Comparison of ENCODE assay signal across 8 mouse cellular contexts in the genomic region with DNA sequence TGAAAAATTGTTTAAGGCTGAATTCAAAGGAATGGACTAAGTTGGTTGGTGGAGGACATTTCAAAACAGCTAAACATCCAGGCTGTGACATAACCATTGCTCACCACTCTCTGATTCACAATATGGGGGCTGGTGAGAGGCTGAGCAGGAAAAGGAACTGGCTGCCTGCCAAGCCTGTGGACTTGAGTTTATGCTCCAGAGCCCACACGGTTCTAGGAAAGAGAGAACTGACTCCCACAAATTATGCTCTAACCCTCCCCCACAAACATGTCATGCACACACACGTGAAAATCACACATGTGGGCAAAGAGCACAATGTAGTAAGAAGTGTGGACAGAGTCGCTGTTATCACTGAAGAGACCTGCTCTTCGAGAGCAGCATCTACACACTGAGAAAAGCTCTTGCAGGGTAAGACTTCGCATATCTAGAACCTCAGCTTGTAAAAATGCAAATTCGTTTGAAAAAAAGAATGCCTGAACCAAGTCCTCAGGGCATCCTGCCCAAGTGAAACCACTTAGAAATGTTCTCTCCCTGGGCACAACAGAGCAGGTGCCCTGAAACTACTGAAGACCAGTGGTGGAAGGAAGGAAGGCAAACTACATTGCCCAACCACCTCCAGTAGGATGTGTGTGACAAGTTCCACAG.
DNase-seq lines count a peak whose midpoint lies in the region; TF ChIP-seq lines count a peak whose summit lies in the region.

No protein-coding gene starts in this region.

- H3K4me3 ChIP-seq in C2C12 (ENCODE audit: insufficient read depth, poor library complexity, severe bottlenecking) = no peak overlapping the region

- no peak overlapping the region for H3ac ChIP-seq in C2C12 (ENCODE audit: control insufficient read depth, insufficient read length, low read depth)

- peak; percentile 64 to 73 for DNase-seq in cerebellum, postnatal 10 days
- DNase-seq in cerebellum, adult 9-11 months = no peak
- DNase-seq in frontal cortex, postnatal 25 days (ENCODE audit: low spot score in 2 of 2) = peak; percentile 29 to 57
- peak; percentile 51 to 80 for DNase-seq in left cerebral cortex, adult 9 months (ENCODE audit: low spot score in 2 of 2)
- no peak for DNase-seq in gastrocnemius, postnatal 25 days
- no peak for DNase-seq in embryo, embryonic 10 days (ENCODE audit: low spot score)
- no peak for DNase-seq in urinary bladder, postnatal 14 days (ENCODE audit: low spot score)

- H3K79me3 ChIP-seq in C2C12 (ENCODE audit: low read depth) = no peaks in the 10 kb centered on the region

- no peaks in the 10 kb centered on the region for H3K79me2 ChIP-seq in C2C12 (ENCODE audit: control insufficient read depth, insufficient read depth)

- no peak for TF ChIP-seq CTCF in C2C12 (IDR thresholded peaks at IDR 0.05; ENCODE audit: control insufficient read depth, insufficient read depth, insufficient read length)

- no peaks in the 10 kb centered on the region for H3K36me3 ChIP-seq in C2C12 (ENCODE audit: control insufficient read depth, insufficient read depth)

- no peaks in the 10 kb centered on the region for H3K27me3 ChIP-seq in C2C12 (ENCODE audit: control insufficient read depth, insufficient read depth, insufficient read length)

TF ChIP-seq in C2C12, 6 proteins besides CTCF, POLR2A, EP300 and RAD21:
- TF ChIP-seq MYOG (IDR thresholded peaks at IDR 0.05; ENCODE audit: control insufficient read depth, extremely low read depth, insufficient read length) (no peak), CEBPB (IDR thresholded peaks at IDR 0.05; ENCODE audit: low read depth) (peak; percentile 13)

Comparison
In these comparisons a context has a peak if more than half of its experiments do, and no peak if none do; other contexts are left out.
1. DNase-seq: peak in cerebellum, postnatal 10 days (2 of 2), frontal cortex, postnatal 25 days (2 of 2) and left cerebral cortex, adult 9 months (2 of 2); none in cerebellum, adult 9-11 months (single experiment), gastrocnemius, postnatal 25 days (single experiment), embryo, embryonic 10 days (single experiment) and urinary bladder, postnatal 14 days (single experiment).